Mouse (Mus musculus): ENCODE data around the gene Ovca2.

- TF ChIP-seq CTCF (IDR thresholded peaks at IDR 0.05; ENCODE audit: insufficient read depth, low read length) (no peak), POLR2A (IDR thresholded peaks at IDR 0.05; ENCODE audit: borderline replicate concordance, extremely low read depth, low read depth, low read length) (no peak)
Measured at GRCm38 (mm10) chr11:75209363-75209762, 30.7 kb upstream of the Ovca2 start.

Measured in lung, adult 2 months (tissue).